Mouse (Mus musculus) spleen, adult 2 months (tissue): ENCODE data around the gene Tor1b.
"Not testable (repeated sequence)": the region's sequence is repeated elsewhere in the genome, so short reads cannot be mapped to it uniquely, and the experiment has no call there.

Source experiments
- CTCF ChIP-seq: fragments of 200-500 bp; IDR thresholded peaks from 2 replicates; pipeline ENCODE4 v1.5.1; 2011; ENCODE audit warnings: mild to moderate bottlenecking, inconsistent platforms; ENCODE audit not compliant: insufficient read depth, insufficient read length, insufficient replicate concordance; ENCODE audit errors: extremely low read depth
- POLR2A ChIP-seq: fragments of 200-500 bp; IDR thresholded peaks from 2 replicates; pipeline ENCODE4 v1.6.1; 2011; ENCODE audit warnings: low read depth, low read length, inconsistent platforms

DNA sequence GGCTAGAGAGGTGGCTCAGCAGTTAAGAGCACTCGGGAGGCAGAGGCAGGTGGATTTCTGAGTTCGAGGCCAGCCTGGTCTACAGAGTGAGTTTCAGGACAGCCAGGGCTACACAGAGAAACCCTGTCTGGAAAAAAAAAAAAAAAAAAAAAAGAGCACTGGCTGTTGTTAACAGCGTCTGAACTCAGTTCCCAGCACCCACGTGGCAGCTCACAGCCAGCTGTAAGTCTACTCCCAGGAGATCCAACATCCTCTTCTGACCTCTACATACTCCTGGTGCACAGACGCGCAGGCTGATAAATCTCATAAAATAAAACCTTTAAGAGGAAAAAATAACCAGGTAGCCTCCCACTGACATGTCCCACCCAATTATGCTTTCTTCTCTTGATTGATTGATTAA, 36.8 kb upstream of the Tor1b start:
- not testable (repeated sequence) for TF ChIP-seq POLR2A, CTCF
